Mouse (Mus musculus) neural tube, embryonic 11.5 days (tissue): ENCODE results near the gene Gpr35. TPM values are rescaled to one million over a fixed set of nuclear protein-coding genes. Genes with fewer than 3 reads are reported as not detected.

Source experiments
- ATAC-seq: fragments of 200-750 bp; cut with Nextera tagmentation; 2 replicates; pipeline ENCODE4 v1.8.0; 2017; ENCODE audit warnings: moderate number of reproducible peaks, mild to moderate bottlenecking, moderate TSS enrichment, moderate library complexity; ENCODE audit not compliant: insufficient read depth, low FRiP score, low TSS enrichment
- DNase-seq: peaks from one replicate; pipeline ENCODE4 v3.0.0-alpha.2; 2015; ENCODE audit warnings: low spot score
- H3K27ac ChIP-seq: fragments of 300-500 bp; sonication (generic); 2 replicates; pipeline ENCODE4 v1.5.1; 2014; ENCODE audit warnings: low read depth, mild to moderate bottlenecking, low read length
- H3K27me3 ChIP-seq: fragments of 300-500 bp; sonication (generic); 2 replicates; pipeline ENCODE4 v1.6.1; 2014; ENCODE audit warnings: mild to moderate bottlenecking, low read length, mixed read lengths; ENCODE audit not compliant: control insufficient read depth, insufficient read depth
- H3K36me3 ChIP-seq: fragments of 300-500 bp; sonication (generic); 2 replicates; pipeline ENCODE4 v1.6.1; 2014; ENCODE audit warnings: mild to moderate bottlenecking, low read length, moderate library complexity, mixed read lengths; ENCODE audit not compliant: control insufficient read depth, insufficient read depth
- H3K4me1 ChIP-seq: fragments of 300-500 bp; sonication (generic); 2 replicates; pipeline ENCODE4 v1.6.1; 2014; ENCODE audit warnings: low read length, mixed read lengths; ENCODE audit not compliant: control insufficient read depth, insufficient read depth
- H3K4me2 ChIP-seq: fragments of 300-500 bp; sonication (generic); 2 replicates; pipeline ENCODE4 v1.6.1; 2014; ENCODE audit warnings: low read depth, mild to moderate bottlenecking, moderate library complexity
- H3K4me3 ChIP-seq: fragments of 300-500 bp; sonication (generic); 2 replicates; pipeline ENCODE4 v1.5.1; 2014; ENCODE audit warnings: low read depth, low read length
- H3K9ac ChIP-seq: fragments of 300-500 bp; sonication (generic); 2 replicates; pipeline ENCODE4 v1.6.1; 2014; ENCODE audit warnings: mild to moderate bottlenecking, low read length
- H3K9me3 ChIP-seq: fragments of 300-500 bp; sonication (generic); 2 replicates; pipeline ENCODE4 v1.6.1; 2016; ENCODE audit warnings: low read length; ENCODE audit not compliant: control insufficient read depth
- WGBS: fragments of 180-500 bp; shearing (Covaris S2); extraction: QIAGEN DNeasy Blood & Tissue Kit; methylation state at CpG from one replicate; pipeline ENCODE4 v1.1.7; 2014; 5-methylcytosine and 5-hydroxymethylcytosine counted together
- polyA plus RNA-seq: library from polyadenylated mRNA; unstranded; fragments of >200 nt; fragmentation: Nextera tagmentation; extraction: Ambion mirVana; gene quantifications from 2 replicates; pipeline ENCODE4 v1.2.1, GENCODE M21; 2014

Gpr35 gene
- polyA plus RNA-seq, 1 experiment from 2014 or later = 0.13 TPM

- DNase-seq (peak; percentile 86), ATAC-seq (peak; percentile 71)
- Histone ChIP-seq H3K9ac (peak within 1 kb of the TSS; percentile 87), H3K27ac (peak within 1 kb of the TSS; percentile 87), H3K4me1 (peaks cover 30% of the 10 kb centered on the region), H3K4me2 (peak within 1 kb of the TSS; percentile 94), H3K4me3 (peak within 1 kb of the TSS; percentile 68), H3K36me3 (0 out of 2 replicates have a peak, but pooled peaks cover 2% of the 10 kb centered on the region), H3K27me3 (no peaks in the 10 kb centered on the region), H3K9me3 (no peaks in the 10 kb centered on the region)
- WGBS = under 1% methylated on average over 42 of the region's 57 CpGs
Measured at GRCm38 (mm10) chr1:92910239-92910885, 40.3 kb upstream of the Gpr35 start, which contains the start of gene Rnpepl1. TSS of gene Rnpepl1 (plus strand) at chr1:92910783.

- Histone ChIP-seq H3K9me3 (no peaks in the 10 kb centered on the region), H3K4me1 (peaks cover 30% of the 10 kb centered on the region), H3K27me3 (no peaks in the 10 kb centered on the region), H3K36me3 (peaks cover 6% of the 10 kb centered on the region), H3K4me2 (peak overlapping the region; percentile 94), H3K27ac (peak overlapping the region; percentile 87), H3K9ac (peak overlapping the region; percentile 87), H3K4me3 (peak overlapping the region; percentile 68)
- DNase-seq (peak; percentile 65), ATAC-seq (peak; percentile 8; the same call in 1 of the 2 replicates)
- 1% methylated on average over 61 of the region's 85 CpGs for WGBS
Measured at GRCm38 (mm10) chr1:92910925-92911720, 39.5 kb upstream of the Gpr35 start.

GRCm38 (mm10) chr1:92911721-92912138, 38.9 kb upstream of the Gpr35 start:
- DNase-seq = peak; percentile 31
- H3K27ac ChIP-seq = no peak overlapping the region
- H3K9ac ChIP-seq = peak overlapping the region; percentile 87
- peak overlapping the region; percentile 68 for H3K4me3 ChIP-seq
- peak overlapping the region; percentile 94 for H3K4me2 ChIP-seq
- peaks cover 7% of the 10 kb centered on the region for H3K36me3 ChIP-seq
- H3K9me3 ChIP-seq = no peaks in the 10 kb centered on the region
- H3K27me3 ChIP-seq = no peaks in the 10 kb centered on the region
- peaks cover 28% of the 10 kb centered on the region for H3K4me1 ChIP-seq
- WGBS = 48% methylated on average over 8 of the region's 8 CpGs
- no peak for ATAC-seq

GRCm38 (mm10) chr1:92912286-92912685, 38.4 kb upstream of the Gpr35 start:
- peak overlapping the region; percentile 68; the same call in 1 of the 2 replicates for H3K4me3 ChIP-seq
- 36% methylated on average over 1 of the region's 1 CpGs for WGBS
- H3K9ac ChIP-seq = peak overlapping the region; percentile 87
- H3K9me3 ChIP-seq = no peaks in the 10 kb centered on the region
- peaks cover 28% of the 10 kb centered on the region for H3K4me1 ChIP-seq
- H3K36me3 ChIP-seq = peaks cover 13% of the 10 kb centered on the region
- ATAC-seq = no peak
- peak overlapping the region; percentile 94 for H3K4me2 ChIP-seq
- H3K27ac ChIP-seq = no peak overlapping the region
- DNase-seq = peak; percentile 32
- H3K27me3 ChIP-seq = no peaks in the 10 kb centered on the region

GRCm38 (mm10) chr1:92914239-92914638, 36.4 kb upstream of the Gpr35 start:
- Histone ChIP-seq H3K9ac (no peak overlapping the region), H3K9me3 (no peaks in the 10 kb centered on the region), H3K27ac (no peak overlapping the region), H3K4me3 (no peak overlapping the region), H3K27me3 (no peaks in the 10 kb centered on the region), H3K4me2 (no peak overlapping the region), H3K4me1 (peaks cover 23% of the 10 kb centered on the region), H3K36me3 (peaks cover 24% of the 10 kb centered on the region)
- no peak for ATAC-seq
- 83% methylated on average over 4 of the region's 4 CpGs for WGBS
- DNase-seq = no peak

- no peak overlapping the region for H3K4me3 ChIP-seq
- no peak overlapping the region for H3K27ac ChIP-seq
- no peak overlapping the region for H3K4me2 ChIP-seq
- H3K27me3 ChIP-seq = no peaks in the 10 kb centered on the region
- no peak overlapping the region for H3K9ac ChIP-seq
- ATAC-seq (no peak), DNase-seq (no peak)
- 93% methylated on average over 11 of the region's 11 CpGs for WGBS
- H3K36me3 ChIP-seq = peaks cover 28% of the 10 kb centered on the region
- H3K9me3 ChIP-seq = no peaks in the 10 kb centered on the region
- peaks cover 20% of the 10 kb centered on the region for H3K4me1 ChIP-seq
Measured at GRCm38 (mm10) chr1:92914993-92915392, 35.7 kb upstream of the Gpr35 start.

- Histone ChIP-seq H3K36me3 (peaks cover 28% of the 10 kb centered on the region), H3K27me3 (no peaks in the 10 kb centered on the region), H3K4me2 (no peak overlapping the region), H3K4me1 (peaks cover 13% of the 10 kb centered on the region), H3K4me3 (no peak overlapping the region), H3K9me3 (no peaks in the 10 kb centered on the region), H3K27ac (no peak overlapping the region), H3K9ac (no peak overlapping the region)
- DNase-seq (no peak), ATAC-seq (no peak)
- 95% methylated on average over 9 of the region's 9 CpGs for WGBS
Measured at GRCm38 (mm10) chr1:92916725-92917124, 33.9 kb upstream of the Gpr35 start.

- Histone ChIP-seq H3K36me3 (peaks cover 28% of the 10 kb centered on the region), H3K27ac (no peak overlapping the region), H3K9me3 (no peaks in the 10 kb centered on the region), H3K4me2 (no peak overlapping the region), H3K4me1 (no peaks in the 10 kb centered on the region), H3K9ac (no peak overlapping the region), H3K4me3 (no peak overlapping the region), H3K27me3 (no peaks in the 10 kb centered on the region)
- ATAC-seq (no peak), DNase-seq (no peak)
- WGBS = 97% methylated on average over 11 of the region's 11 CpGs
Measured at GRCm38 (mm10) chr1:92919151-92919550, 31.5 kb upstream of the Gpr35 start.
